Mouse (Mus musculus) C2C12 (cell line): ENCODE data around the gene Unc5cl.

Source experiments
- CTCF ChIP-seq: IDR thresholded peaks from one replicate; pipeline ENCODE4 v1.5.1; 2011; ENCODE audit not compliant: control insufficient read depth, insufficient read depth, insufficient read length
- MAX ChIP-seq: IDR thresholded peaks from one replicate; pipeline ENCODE4 v1.6.1; 2011; ENCODE audit warnings: mild to moderate bottlenecking, control low read depth

DNA sequence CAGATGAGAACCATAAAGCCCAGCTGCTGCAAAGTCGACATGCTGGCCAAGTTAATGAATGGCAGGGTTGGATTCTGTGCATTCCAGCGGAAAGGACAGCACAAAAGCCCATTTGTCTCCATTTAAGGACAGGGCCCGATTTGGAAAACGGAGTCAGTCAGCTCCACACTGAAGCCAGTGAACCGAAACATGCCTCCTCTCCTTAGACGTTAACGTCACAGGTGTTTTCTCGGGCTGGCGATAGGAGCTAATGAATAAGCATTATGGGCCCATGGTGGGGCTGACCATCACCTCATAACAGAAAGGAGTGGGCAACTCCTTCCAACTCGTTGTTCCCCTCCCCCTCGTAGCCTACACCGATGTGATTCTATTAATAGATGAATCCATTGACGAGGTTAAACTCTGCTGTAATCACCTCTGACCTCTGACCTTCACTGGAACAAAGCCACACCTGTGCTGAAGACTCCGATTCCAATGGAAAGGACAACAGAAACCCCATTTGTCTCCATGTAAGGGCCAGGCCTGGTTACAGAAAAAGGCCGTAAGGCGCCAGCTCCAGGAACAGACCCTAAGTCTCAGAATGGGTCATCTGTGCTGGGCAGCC lies 11.1 kb upstream of the Unc5cl start:
- TF ChIP-seq MAX (no peak), CTCF (no peak)
